Mouse (Mus musculus): ENCODE results near the gene Slc5a5. TPM values are rescaled to one million over a fixed set of nuclear protein-coding genes. Genes with fewer than 3 reads are reported as not detected.

Slc5a5 gene
- total RNA-seq (2021): not detected
- long read RNA-seq, experiment 1: 0 reads
- long read RNA-seq, experiment 2: 0 reads

DNA sequence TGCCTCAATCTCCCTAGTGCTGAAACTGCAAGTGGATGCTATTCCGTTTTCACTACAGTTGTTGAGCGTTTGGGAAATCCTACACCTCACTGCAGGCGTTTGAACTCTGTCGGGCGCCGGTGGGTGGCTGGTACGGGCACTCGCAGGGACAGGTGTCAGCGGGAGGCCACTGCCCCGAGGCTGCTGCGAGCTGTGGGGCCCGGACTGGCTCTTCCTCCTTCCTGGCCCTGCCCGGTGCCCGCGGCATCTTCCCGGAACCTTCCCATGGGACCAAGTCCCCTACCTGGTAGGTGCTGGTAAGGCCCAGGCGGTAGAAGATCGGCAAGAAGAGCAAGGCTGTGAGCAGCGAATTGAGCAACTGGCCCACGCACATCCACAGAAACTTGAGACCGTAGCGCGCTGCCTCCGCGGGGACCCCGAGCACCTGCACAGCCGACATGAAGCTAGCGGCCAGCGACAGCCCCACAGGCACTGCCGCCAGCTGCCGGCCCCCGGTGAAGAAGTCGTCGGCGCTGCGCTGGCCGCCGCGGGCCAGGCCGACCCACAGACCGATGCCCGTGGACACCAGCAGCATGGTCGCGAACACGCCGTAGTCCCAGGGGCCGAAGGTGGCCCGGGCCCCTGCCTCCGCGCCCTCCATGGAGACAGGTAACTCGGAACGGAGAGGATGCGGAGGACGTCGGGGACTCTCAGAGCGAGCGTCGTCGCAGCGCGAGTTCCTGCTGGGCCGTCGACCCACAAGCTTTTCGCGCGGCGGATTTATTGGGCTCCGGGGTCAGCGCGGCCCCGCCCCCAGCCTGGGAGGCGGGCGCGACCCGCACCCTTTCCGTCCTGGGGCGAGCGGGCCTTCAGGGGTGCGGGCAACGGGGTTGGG lies at the start of gene Slc5a5:
Gene Slc5a5, minus strand, starts transcription at position 736 of the 874 bp plus-strand sequence.
- DNase-seq (ENCODE audit: low spot score in 2 of 2): no peak

DNA sequence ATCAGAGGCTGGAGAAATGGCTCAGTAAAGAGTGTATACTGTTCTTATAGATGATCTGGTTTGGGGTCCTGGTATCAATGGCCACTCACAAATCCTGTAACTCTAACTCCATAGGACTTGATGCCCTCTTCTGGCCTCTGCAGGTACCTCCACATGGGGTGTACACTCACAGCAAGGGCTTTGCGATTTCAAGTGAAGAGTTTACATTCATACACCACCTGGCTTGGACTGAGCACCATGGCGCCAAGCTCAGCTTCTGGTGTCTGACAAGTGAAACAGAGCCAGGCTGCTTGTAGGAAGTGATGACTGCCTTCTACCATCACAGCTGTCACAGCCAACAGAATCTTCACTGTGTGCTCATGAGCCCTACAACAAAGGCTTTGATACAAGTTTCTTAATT lies 48.9 kb upstream of the Slc5a5 start:
- no peak for DNase-seq (ENCODE audit: low spot score in 2 of 2)

DNA sequence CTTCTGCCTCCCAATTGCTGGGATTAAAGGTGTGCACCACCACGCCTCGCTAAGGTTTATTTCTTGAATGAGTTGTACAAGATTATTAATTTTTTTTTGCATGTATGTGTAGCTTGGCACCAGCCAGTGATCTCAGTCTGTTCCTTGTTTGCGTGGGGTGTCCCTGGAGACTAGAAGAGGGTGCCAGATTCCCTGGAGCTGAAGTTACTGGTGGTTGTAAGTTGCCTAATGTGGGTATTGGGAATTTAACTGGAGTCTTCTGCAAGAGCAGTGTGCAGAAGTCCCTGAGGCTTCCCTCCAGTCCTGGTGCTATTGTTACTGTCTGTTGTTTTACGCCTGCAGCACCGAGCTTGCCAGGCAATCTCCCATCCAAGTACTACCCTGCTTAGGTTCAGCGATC lies 44.6 kb upstream of the Slc5a5 start:
- no peak for DNase-seq (ENCODE audit: low spot score in 2 of 2)

DNA sequence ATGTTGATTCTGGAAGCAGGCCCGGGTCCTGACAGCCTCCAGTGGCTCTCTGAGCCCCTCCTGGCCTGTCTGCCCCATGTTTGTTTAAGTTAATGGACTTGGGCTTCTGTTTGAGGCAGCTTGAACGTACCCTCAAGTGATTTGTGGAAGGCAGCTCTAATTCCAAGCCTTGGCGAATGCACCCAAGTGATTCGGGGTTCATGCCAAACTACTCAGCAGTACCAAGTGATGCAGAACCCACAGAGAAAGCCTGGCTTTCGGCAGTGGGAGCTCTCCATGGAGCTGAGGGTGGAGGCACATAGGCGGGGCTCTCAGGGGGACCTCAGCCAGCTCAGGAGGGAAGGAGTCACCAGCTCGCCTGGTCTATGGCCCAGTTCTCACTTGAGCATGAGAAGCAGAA lies 42.2 kb upstream of the Slc5a5 start:
- DNase-seq (ENCODE audit: low spot score in 2 of 2): no peak

DNA sequence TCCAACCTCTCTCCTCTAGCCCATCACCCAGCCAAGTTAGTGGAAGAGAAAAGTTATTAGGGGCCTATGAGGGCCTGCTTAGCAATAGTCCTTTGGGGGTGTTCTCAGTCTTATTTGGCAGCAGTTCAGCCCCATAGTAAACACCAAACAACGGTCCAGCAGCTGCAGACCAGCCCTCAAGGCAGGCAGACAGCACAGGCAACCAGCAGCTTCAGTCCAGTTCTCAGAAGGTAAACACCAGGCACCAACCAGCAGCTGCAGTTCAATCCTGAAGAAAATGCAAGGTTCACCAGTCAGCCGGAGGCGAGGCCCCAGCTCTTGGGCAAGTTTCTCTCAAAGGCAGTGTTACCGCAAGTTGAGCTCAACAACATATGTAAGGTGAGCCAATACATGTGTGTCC lies 40.5 kb upstream of the Slc5a5 start:
- no peak for DNase-seq (ENCODE audit: low spot score in 2 of 2)

DNA sequence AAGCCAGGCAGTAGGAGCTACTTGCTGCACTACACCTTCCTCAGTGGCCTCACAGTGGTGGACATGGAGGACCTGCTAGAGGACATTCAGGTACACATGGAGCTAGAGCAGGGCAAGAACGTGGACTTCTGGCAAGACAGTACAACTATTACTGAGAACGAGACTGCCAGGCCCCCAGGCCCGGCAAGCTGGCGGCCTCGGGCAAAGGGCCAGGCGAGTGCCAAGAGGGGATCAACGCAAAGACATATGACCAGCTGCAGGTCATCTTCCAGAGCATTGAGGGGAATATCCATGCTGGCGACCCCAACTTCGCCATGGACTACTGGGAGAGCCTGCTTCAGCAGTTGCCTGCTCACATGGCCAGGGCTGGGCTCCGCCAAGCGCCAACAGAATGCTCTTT lies 39.2 kb upstream of the Slc5a5 start:
- DNase-seq (ENCODE audit: low spot score in 2 of 2): no peak

DNA sequence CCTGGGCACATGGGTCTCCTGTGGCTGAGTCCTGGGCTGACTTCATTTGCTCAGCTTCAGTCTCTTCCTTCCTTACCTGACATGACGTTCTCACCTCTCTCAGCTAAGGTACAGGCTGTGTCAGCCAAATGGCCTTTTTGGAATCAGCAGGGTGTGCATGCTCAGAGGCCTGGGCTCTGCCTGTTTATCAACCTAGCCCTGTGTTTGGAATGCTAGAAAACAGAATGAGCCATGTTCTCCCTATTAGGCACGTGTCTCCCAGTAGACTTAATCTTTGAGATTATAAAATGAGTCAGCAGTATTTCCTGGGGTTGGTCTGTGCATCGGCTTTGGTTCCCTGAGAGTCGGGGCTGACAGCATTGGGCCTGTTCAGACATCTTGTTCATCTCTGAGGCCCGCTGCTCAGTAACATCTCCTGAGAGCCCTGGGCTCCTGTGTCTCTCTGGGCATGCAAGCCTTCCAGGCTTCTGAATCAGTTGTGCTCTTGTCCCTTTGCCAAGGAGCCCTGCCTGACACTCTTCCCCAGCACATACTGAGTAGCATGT lies 36.3 kb upstream of the Slc5a5 start:
- DNase-seq (ENCODE audit: low spot score in 2 of 2): no peak

DNA sequence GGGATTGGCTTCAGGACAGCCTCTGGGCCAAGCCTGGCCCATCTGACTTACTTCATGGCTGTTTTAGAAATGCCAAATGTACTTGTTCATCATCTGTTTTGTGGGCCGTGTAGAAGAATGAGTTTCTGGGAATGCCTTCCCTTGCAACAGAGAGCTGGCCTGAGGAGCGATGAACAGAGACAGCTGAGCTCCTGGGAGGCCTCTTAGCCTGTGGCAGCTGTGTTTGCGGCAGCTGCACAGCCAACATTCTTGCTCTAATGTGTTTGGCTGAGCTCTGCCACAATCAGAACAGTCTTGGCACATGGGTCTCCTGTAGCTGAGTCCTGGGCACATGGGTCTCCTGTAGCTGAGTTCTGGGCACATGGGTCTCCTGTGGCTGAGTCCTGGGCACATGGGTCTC lies 35.5 kb upstream of the Slc5a5 start:
- no peak for DNase-seq (ENCODE audit: low spot score in 2 of 2)

DNA sequence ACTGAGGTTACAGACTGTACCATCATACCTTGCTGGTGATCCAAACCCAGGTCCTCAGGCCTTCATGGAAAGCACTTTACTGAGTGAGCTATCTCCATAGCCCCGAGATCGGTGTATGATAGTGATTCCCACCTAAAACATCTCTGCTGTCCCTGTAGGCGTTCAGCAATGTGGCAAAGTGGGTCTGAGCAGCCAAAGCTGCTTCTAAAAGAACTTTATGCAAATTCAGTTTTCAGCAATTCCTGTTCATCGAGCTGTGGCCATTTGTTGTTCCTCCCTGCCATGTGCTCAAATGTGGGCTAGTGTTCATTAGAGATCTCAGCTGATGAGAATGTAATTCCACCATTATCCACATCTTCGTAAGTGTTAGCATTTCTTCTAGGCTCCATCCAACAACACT lies 33.8 kb upstream of the Slc5a5 start:
- no peak for DNase-seq (ENCODE audit: low spot score in 2 of 2)

DNA sequence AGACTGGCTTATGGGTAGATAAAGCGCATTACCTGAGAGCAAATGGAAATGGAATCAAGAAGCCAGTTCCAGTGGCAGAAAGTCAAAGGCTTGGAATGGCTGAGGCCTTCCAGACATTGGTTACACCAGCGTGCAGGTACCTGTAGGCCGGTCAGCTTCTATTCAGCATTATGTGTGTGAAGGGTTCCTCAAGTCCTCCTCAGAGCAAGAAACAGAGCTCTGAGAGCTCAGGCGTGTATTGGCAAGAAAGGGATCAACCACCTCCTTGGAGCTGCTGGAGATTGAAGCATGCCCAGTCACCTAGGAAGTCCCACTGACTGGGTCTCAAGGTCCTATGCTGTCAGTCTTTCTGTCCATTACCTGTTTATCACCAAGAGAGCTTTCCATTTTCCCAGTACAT lies 33.2 kb upstream of the Slc5a5 start:
- no peak for DNase-seq (ENCODE audit: low spot score in 2 of 2)

DNA sequence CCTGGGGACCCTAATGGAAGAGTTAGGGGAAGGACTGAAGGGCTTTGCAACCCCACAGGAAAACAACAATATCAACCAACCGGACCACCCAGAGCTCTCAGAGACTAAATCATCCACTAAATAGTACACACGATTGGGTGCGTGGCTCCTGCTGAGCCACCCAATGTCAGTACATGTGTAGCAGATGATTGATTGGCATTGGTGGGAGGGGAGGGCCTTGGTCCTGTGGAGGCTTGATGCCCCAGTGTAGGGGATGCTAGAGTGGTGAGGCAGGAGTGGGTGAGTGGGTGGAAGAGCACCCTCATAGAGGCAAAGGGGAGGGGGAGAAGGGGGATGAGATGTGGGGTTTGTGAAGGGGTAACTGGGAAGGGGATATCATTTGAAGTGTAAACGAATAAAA lies 31.6 kb upstream of the Slc5a5 start:
- no peak for DNase-seq (ENCODE audit: low spot score in 2 of 2)

DNA sequence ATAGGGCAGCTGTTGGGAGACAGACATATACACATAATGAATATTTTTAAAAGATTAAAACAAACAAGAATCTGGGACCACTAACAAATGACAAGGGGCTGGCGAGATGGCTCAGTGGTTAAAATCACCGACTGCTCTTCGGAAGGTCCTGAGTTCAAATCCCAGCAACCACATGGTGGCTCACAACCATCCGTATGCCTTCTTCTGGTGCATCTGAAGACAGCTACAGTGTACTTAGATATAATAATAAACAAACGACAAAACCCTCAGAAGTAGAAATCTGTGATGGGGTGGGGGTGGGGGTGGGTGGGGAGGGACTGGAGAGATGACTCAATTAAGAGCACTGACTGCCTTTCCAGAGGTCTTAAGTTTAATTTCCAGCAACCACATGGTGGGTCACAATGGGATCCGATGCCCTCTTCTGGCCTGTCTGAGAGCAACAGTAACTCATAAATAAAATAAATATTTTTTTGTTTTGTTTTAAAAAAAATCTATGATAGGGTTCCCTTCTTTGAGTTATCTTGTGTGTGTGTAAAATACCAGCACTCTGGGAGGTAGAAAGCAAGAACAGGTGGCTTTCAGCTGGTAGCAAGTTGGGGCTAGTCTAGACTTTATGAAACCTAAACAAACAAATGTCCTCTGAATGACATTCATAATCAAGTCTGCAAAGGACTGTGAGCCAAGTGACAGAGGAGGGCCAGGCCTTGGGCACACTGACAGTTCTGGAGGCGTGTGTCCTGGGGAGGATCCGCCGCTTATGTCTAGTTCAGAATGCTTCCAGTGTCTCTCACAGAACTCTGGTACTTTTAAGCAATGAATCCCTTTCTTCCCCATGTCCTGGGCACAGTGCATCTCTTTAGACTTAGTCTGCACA lies 27.7 kb upstream of the Slc5a5 start:
- peak in 1 of 2 experiments; percentile 12 for DNase-seq (ENCODE audit: low spot score in 2 of 2)

DNA sequence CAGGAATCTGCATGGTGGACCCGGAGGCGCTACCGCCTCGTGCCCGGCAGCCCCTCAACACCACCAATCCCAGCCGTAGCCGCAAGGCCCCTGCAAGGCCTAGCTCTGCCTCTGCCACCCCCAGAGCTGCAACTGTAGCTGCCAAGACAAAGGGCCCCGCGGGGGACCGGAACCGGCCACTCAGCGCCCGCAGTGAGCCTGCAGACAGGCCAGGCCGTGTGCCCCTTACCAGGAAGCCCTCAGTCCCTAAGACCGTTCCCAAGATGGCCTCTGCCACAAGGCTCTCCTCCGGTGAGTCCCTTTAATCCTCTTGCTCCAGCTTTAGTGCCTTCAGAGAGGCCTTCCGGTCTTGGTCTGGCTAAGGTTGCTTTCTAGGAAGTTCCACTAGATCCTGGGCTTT lies 22.1 kb upstream of the Slc5a5 start:
- no peak for DNase-seq (ENCODE audit: low spot score in 2 of 2)

DNA sequence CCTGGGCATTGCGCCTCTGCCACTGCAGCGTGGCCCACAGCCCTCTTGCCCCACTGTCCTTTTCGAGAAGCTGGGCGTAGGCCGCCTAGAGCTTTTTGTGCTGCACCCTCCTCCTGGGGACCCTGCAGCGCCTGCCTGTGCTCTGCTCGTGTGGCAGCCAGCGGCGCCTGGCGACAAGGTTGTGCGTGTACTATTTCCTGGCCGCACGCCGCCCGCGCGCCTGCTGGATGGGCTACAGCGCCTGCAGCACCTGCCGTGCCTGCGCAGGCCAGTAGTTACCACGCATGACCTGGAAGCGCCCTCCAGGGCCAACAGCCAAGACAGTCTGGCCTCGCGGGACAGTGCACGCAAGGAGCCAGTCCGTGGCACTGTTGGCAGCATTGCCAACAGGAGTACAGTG lies 21.0 kb upstream of the Slc5a5 start:
- no peak for DNase-seq (ENCODE audit: low spot score in 2 of 2)

DNA sequence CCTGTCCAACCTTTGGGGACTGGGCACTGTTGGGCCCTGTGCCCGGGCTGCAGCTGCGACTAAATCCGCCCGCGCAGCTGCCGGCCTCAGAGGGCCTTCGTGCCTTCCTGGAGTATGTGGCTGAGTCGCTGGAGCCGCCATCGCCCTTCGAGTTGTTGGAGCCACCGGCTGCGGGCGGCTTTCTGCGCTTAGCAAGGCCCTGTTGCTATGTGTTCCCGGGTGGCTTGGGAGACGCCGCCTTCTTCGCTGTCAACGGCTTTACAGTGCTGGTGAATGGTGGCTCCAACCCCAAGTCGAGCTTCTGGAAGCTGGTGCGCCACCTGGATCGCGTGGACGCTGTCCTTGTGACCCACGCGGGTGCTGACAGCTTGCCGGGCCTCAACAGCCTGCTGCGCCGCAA lies 20.4 kb upstream of the Slc5a5 start:
- no peak for DNase-seq (ENCODE audit: low spot score in 2 of 2)

DNA sequence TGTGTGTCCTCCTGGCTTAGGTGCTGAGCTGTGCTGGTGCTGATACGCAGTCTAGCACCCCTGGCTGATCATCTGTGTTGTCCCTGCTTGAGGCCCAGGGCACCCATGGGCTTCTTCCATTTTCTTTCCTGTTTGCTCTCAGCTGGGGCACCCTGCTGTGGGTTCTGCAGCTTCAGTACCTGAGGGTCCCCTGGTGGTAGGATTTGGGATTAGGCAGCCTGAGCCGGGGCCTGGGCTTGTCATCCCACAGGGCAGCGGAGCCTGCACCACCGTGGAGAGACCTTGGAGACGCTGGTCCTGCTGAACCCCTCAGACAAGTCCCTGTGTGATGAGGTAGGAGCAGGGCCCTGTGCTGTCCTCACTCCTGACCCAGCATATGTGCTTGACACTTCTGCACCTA lies 19.0 kb upstream of the Slc5a5 start:
- no peak for DNase-seq (ENCODE audit: low spot score in 2 of 2)

DNA sequence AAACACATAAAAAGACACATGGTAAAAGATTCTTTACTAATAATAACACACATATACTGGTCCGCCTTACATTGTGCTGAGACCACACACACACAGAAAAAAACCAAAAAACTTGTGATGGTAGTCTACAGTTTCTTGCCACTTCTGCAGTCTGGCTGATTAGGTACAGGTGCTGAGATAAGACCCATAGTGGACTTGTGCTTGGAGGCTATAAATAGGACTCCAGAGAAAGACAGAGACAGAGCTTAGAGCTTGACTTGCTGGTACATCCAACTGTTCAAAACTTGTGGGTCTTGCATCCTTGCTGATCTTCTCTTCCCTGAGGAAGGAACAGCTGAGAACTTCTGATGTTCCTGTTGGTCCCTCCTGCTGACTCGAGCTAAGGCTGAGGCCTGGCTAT lies 15.0 kb upstream of the Slc5a5 start:
- DNase-seq (ENCODE audit: low spot score in 2 of 2): no peak

DNA sequence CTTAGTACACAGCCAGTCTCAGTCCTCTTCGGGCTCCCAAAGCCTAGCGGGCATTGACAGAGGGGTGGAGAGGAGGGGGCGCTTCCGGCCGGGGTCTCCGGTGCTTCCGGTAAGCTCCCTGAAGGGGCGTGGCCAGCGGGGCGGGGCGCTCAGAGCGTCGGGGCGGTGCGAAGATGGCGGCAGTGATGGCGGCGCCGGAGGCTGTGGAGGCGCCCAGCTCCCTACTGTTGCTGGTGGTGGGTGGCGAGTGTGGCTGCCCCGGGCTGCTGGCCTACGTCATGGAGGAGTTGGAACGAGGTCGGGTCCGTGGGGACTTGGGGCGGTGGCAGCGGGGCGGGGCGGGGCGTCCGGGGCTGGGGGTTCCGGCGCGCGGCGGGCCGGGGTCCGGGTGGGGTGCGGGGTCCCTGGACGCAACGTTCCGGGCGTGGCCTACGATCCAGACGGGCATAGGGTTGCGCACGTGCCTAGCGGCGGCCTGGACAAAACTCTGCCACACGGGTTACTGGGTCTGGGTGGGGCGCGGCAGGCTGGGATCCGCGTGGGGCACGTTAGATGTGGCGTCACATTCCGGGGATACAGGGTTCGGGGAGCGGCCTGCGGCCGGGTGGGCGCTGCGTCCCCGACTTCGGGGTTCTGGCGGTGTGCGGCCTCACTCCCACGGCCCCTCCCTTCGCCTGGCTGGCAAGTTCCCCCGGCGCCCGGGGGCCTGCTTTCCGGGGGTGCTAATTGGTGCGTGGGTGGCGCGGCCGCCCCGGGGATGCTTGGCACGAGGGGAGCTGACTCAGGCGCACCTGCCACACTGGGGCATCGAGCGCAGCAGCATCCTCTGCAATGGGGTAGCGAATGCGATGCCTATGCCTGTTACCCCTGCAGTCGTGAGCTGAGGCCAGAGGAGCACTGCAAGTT lies 13.5 kb upstream of the Slc5a5 start, which contains the start of gene Map1s:
Gene Map1s, plus strand, starts transcription at position 102 of the 906 bp plus-strand sequence.
- peak; percentile 77 to 82 for DNase-seq (ENCODE audit: low spot score in 2 of 2)

DNA sequence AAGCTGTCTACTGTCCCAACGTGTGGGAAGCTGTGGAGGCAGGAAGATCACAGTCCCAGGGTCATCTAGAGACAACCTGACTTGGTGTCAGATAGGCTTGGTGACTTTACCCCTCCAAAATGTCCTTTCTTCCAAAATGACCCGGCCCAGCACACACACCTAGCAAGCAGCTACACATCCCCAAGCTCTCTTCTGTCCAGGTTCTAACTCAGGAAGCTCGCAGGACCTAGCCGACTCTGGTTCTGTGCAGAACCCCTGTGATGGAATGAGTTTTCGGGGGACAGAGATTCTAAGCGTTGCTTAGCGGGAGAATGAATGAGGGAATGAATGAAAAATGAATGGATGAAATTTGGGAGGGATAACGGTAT lies 12.9 kb upstream of the Slc5a5 start:
- DNase-seq (ENCODE audit: low spot score in 2 of 2): no peak

DNA sequence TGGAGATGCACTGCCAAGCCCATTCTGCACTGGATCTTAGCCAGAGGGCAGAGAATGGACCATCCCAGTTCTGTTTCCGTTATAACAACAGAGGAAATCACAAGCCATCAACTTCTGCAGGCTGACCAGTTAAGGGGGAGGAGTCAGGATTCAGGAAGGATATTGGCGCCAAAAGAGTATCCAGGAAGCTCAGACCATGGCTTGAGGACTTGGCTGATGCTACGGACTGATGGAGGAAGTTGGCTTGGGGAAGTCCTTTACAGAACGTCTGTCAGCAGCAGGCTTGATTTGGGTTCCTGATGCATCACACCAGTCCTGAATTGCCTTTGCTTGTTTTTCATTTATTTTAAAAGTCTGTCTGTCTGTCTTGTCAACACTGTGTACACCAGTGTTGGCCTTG lies 12.0 kb upstream of the Slc5a5 start:
- no peak for DNase-seq (ENCODE audit: low spot score in 2 of 2)

DNA sequence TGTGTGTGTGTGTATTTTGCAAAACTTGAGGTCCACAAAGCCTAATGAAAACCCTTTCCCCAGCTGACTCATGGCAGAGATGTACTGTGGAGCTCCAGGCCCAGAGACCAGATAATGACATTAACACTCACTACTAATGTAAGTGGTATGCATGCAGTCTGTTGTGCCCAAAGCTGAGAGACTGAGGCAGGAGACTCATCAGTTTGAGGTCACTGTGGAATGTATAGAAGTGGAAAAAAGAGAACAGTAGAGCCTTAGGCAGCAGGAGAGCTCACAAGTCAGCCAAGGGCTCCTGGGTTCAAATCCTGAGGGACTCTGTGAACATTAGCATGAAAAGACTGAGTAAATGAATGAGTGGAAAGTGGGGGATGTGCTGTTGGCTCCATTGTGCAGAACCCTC lies 11.0 kb upstream of the Slc5a5 start:
- DNase-seq (ENCODE audit: low spot score in 2 of 2): no peak
